Mouse (Mus musculus): ENCODE results near the gene St8sia2.

DNA sequence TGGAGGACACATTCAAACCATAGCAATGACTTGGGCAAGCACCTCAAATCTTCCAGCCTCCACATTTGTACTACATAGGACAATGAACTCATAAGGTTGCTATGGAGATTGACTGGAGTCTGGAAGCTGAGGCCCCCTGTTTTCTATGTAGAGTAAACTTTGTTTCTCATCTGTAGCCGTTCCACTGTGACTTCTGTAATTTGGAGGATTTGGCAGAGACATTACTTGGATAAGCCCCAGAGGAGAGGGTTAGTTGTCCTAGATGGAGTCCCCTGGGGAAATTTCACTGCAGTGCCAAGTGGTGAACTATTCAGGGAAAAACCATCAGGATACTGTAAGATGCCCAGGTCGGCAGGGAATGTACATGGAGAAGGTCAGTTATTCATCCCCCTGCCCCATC, 34.1 kb upstream of the St8sia2 start:
- TF ChIP-seq ZNF384 (IDR thresholded peaks at IDR 0.05; ENCODE audit: low read depth, low read length) (no peak), MAFK (IDR thresholded peaks at IDR 0.05; ENCODE audit: insufficient read depth, low read depth, low read length) (no peak), HCFC1 (IDR thresholded peaks at IDR 0.05; ENCODE audit: borderline replicate concordance, insufficient read depth, low read length) (no peak)

All from ES-E14 (cell line).